Mouse (Mus musculus) lung, embryonic 15.5 days (tissue): ENCODE measurements around the gene Gm21797. TPM values are rescaled to one million over a fixed set of nuclear protein-coding genes. Genes with fewer than 3 reads are reported as not detected.
"Not testable (repeated sequence)": the region's sequence is repeated elsewhere in the genome, so short reads cannot be mapped to it uniquely, and the experiment has no call there.

ENCODE experiments used
- ATAC-seq: fragments of 200-750 bp; cut with Nextera tagmentation; 2 replicates; pipeline ENCODE4 v1.8.0; 2017; ENCODE audit warnings: moderate number of reproducible peaks, borderline replicate concordance; ENCODE audit not compliant: low FRiP score, low TSS enrichment; ENCODE audit errors: extremely low read depth
- H3K27ac ChIP-seq: fragments of 300-500 bp; sonication (generic); 2 replicates; pipeline ENCODE4 v1.5.1; 2015; ENCODE audit warnings: moderate library complexity, mild to moderate bottlenecking, inconsistent platforms
- H3K27me3 ChIP-seq: fragments of 300-500 bp; sonication (generic); 2 replicates; pipeline ENCODE4 v1.6.1; 2015; ENCODE audit warnings: inconsistent platforms
- H3K36me3 ChIP-seq: fragments of 300-500 bp; sonication (generic); 2 replicates; pipeline ENCODE4 v1.6.1; 2015; ENCODE audit warnings: inconsistent platforms
- H3K4me1 ChIP-seq: fragments of 300-500 bp; sonication (generic); 2 replicates; pipeline ENCODE4 v1.6.1; 2015; ENCODE audit warnings: inconsistent platforms
- H3K4me2 ChIP-seq: fragments of 300-500 bp; sonication (generic); 2 replicates; pipeline ENCODE4 v1.6.1; 2015; ENCODE audit warnings: inconsistent platforms, mild to moderate bottlenecking, moderate library complexity
- H3K4me3 ChIP-seq: fragments of 300-500 bp; sonication (generic); 2 replicates; pipeline ENCODE4 v1.5.1; 2015; ENCODE audit warnings: mild to moderate bottlenecking, inconsistent platforms
- H3K9ac ChIP-seq: fragments of 300-500 bp; sonication (generic); 2 replicates; pipeline ENCODE4 v1.6.1; 2015; ENCODE audit warnings: inconsistent platforms
- H3K9me3 ChIP-seq: fragments of 300-500 bp; sonication (generic); 2 replicates; pipeline ENCODE4 v1.6.1; 2016; ENCODE audit warnings: inconsistent platforms
- WGBS: fragments of 180-500 bp; shearing (Covaris S2); methylation state at CpG from one replicate; pipeline ENCODE4 v1.1.7; 2015; 5-methylcytosine and 5-hydroxymethylcytosine counted together
- polyA plus RNA-seq: library from polyadenylated mRNA; unstranded; fragments of >200 nt; fragmentation: Nextera tagmentation; extraction: Ambion mirVana; gene quantifications from 2 replicates; pipeline ENCODE4 v1.2.1, GENCODE M21; 2015

Gm21797 gene
- polyA plus RNA-seq: not detected in 2 replicates

DNA sequence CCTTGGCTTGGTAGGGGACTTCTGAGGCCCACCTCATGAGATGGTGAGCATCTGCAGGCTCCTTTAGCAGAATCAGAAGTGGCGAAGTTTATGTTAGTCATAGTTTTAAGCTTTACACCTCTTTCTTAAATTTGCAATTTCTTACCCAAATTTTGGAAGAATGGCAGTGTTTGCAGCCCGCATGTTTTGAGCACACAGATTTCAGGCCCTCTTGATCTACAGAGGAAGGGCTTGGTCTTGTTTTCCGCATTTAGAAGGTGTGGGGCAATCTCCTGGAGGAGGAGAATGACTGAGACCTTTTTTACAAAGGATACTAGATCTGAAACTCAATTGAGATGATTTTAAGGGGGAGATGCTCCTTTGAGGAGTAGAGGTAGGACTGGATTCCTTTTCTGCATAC is at the start of gene Gm21797:
Gm21797 (minus strand) TSS at position 101 of the 400 bp plus-strand sequence.
- no CpG with 5 or more reads among the region's 3 CpGs for WGBS
- not testable (repeated sequence) for H3K27ac ChIP-seq

DNA sequence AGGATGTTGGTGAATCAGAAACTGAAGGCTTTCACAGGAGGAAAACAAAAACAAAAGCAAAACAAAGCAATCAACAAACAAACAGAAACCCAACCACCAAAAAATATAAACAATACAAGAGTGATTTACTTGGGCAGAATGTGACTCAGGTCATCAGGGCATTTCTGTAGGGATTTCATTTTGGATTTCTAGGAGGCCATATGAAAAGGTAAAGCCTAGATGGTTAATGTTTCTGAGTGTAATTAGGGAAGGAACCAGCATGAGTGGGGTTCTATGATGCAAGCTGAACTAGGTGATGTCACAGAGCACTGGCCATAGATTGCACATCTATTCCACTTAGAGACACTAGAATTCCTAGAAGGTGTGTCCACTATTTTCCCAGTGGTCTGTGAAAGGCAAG is 29.0 kb upstream of the Gm21797 start, which contains the start of gene Gm20795:
Gm20795 (plus strand) TSS at position 301 of the 400 bp plus-strand sequence.
- not testable (repeated sequence) for H3K9me3 ChIP-seq, H3K4me2 ChIP-seq, H3K27me3 ChIP-seq, H3K9ac ChIP-seq, ATAC-seq, H3K27ac ChIP-seq, H3K36me3 ChIP-seq, H3K4me1 ChIP-seq, H3K4me3 ChIP-seq

More for the DNA sequence above, at the start of gene Gm21797:
- not testable (repeated sequence) for H3K4me3 ChIP-seq, H3K4me2 ChIP-seq, H3K9ac ChIP-seq, H3K9me3 ChIP-seq, H3K27me3 ChIP-seq, H3K36me3 ChIP-seq, ATAC-seq, H3K4me1 ChIP-seq

Other genes with a start within 250 kb of the Gm21797 start
- not detected in 2 replicates for gene Gm21852, start 123.8 kb downstream of the Gm21797 start, polyA plus RNA-seq
- not detected in 2 replicates for gene Gm20795, start 29.1 kb upstream of the Gm21797 start, polyA plus RNA-seq